In the genomic region with DNA sequence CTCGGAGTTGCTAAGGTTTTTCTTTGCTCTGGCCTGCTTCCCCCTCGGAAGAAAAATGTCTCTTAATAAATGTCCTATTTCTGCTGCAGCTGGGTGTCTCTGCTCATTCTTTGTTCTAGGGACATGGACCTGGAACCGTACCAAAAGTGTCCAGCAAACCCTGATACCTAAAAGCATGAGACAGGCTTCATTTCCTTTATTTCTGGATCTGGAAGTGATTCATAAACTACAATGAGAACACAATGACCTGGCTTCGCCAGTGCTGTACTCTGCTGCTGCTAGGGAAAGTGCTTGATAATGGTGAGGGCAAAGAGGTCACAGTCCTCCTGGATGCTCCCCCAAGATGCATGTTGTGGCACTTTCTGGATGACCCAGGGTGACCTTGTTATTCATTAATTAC, we compare ENCODE assay signal across 13 mouse cellular contexts.
DNase-seq lines count a peak whose midpoint lies in the region; ATAC-seq lines count a peak whose summit lies in the region.
"Had no signal": no experiment of that assay in that cellular context is flagged by ENCODE, and none has a peak within 500 bp of the region (broad histone marks: within the 10 kb centered on the region; RNA-seq: fewer than 3 reads in every experiment).

No protein-coding gene starts in this region.

- H3K9me3 ChIP-seq in hindbrain, embryonic 14.5 days (ENCODE audit: control insufficient read depth, low read length): no peaks in the 10 kb centered on the region
- H3K9me3 ChIP-seq in hindbrain, embryonic 11.5 days (ENCODE audit: control insufficient read depth, low read length): no peaks in the 10 kb centered on the region
- H3K9me3 ChIP-seq in embryonic facial prominence, embryonic 13.5 days: no peaks in the 10 kb centered on the region
- H3K9me3 ChIP-seq in limb, embryonic 10.5 days (replicated peaks): no peaks in the 10 kb centered on the region
- H3K9me3 ChIP-seq: limb, embryonic 15.5 days had no signal

- no peak overlapping the region for H3K9ac ChIP-seq in hindbrain, embryonic 14.5 days
- H3K9ac ChIP-seq in hindbrain, embryonic 11.5 days (ENCODE audit: low read depth, low read length): no peak overlapping the region
- no peak overlapping the region for H3K9ac ChIP-seq in embryonic facial prominence, embryonic 13.5 days
- H3K9ac ChIP-seq: limb, embryonic 15.5 days had no signal

- no peaks in the 10 kb centered on the region for H3K27me3 ChIP-seq in hindbrain, embryonic 14.5 days (ENCODE audit: control insufficient read depth, insufficient read depth, low read length)
- H3K27me3 ChIP-seq in hindbrain, embryonic 11.5 days (ENCODE audit: control insufficient read depth, insufficient read depth, low read length): no peaks in the 10 kb centered on the region
- H3K27me3 ChIP-seq in embryonic facial prominence, embryonic 13.5 days: no peaks in the 10 kb centered on the region
- H3K27me3 ChIP-seq in limb, embryonic 10.5 days (ENCODE audit: low read depth, poor library complexity, severe bottlenecking): no peaks in the 10 kb centered on the region
- H3K27me3 ChIP-seq: limb, embryonic 15.5 days had no signal

- 23% methylated on average over 4 of the region's 4 CpGs for WGBS in hindbrain, embryonic 14.5 days
- WGBS in hindbrain, embryonic 11.5 days: 31% methylated on average over 4 of the region's 4 CpGs
- 37% methylated on average over 4 of the region's 4 CpGs for WGBS in embryonic facial prominence, embryonic 13.5 days
- WGBS in limb, embryonic 10.5 days: 70% methylated on average over 4 of the region's 4 CpGs

- no peak overlapping the region for H3K4me2 ChIP-seq in hindbrain, embryonic 14.5 days (replicated peaks)
- H3K4me2 ChIP-seq in hindbrain, embryonic 11.5 days (replicated peaks; ENCODE audit: low read depth, low read length): no peak overlapping the region
- H3K4me2 ChIP-seq in embryonic facial prominence, embryonic 13.5 days: no peak overlapping the region
- H3K4me2 ChIP-seq: limb, embryonic 15.5 days had no signal

- H3K36me3 ChIP-seq in hindbrain, embryonic 14.5 days (replicated peaks; ENCODE audit: control insufficient read depth, insufficient read depth): no peaks in the 10 kb centered on the region
- H3K36me3 ChIP-seq in hindbrain, embryonic 11.5 days (ENCODE audit: control insufficient read depth, insufficient read depth, low read length): no peaks in the 10 kb centered on the region
- no peaks in the 10 kb centered on the region for H3K36me3 ChIP-seq in embryonic facial prominence, embryonic 13.5 days
- H3K36me3 ChIP-seq in limb, embryonic 10.5 days: no peaks in the 10 kb centered on the region
- H3K36me3 ChIP-seq: limb, embryonic 15.5 days had no signal

- peak overlapping the region; percentile 89 for H3K27ac ChIP-seq in hindbrain, embryonic 14.5 days
- no peak overlapping the region for H3K27ac ChIP-seq in hindbrain, embryonic 11.5 days (ENCODE audit: low read depth, low read length)
- peak overlapping the region; percentile 66 for H3K27ac ChIP-seq in embryonic facial prominence, embryonic 13.5 days
- peak overlapping the region; percentile 36; the same call in 1 of the 2 replicates for H3K27ac ChIP-seq in limb, embryonic 10.5 days
- H3K27ac ChIP-seq: limb, embryonic 15.5 days had no signal

- no peak for ATAC-seq in hindbrain, embryonic 14.5 days (ENCODE audit: low FRiP score)
- ATAC-seq in hindbrain, embryonic 11.5 days (ENCODE audit: low FRiP score): no peak
- no peak for ATAC-seq in embryonic facial prominence, embryonic 13.5 days (ENCODE audit: insufficient number of reproducible peaks, insufficient read depth, low FRiP score, low TSS enrichment, low read depth)
- ATAC-seq: intestine, postnatal 0 days had no signal

- peaks cover 29% of the 10 kb centered on the region for H3K4me1 ChIP-seq in hindbrain, embryonic 14.5 days (replicated peaks; ENCODE audit: control insufficient read depth, insufficient read depth, low read length)
- H3K4me1 ChIP-seq in hindbrain, embryonic 11.5 days (replicated peaks; ENCODE audit: control insufficient read depth, insufficient read depth, low read length): no peaks in the 10 kb centered on the region
- peaks cover 20% of the 10 kb centered on the region for H3K4me1 ChIP-seq in embryonic facial prominence, embryonic 13.5 days
- H3K4me1 ChIP-seq in limb, embryonic 10.5 days: peaks cover 28% of the 10 kb centered on the region

- DNase-seq in adrenal gland, adult 2 months: peak; percentile 2
- DNase-seq in adrenal gland, adult 18-20 months (ENCODE audit: low spot score in 2 of 2): no peak
- no peak for DNase-seq in hindbrain, embryonic 14.5 days (ENCODE audit: low spot score)
- DNase-seq in hindbrain, embryonic 11.5 days (ENCODE audit: low spot score): no peak
- no peak for DNase-seq in limb, embryonic 10.5 days (ENCODE audit: low spot score)
- no peak for DNase-seq in lung, postnatal 36 days
- DNase-seq in testis, postnatal 14 days (ENCODE audit: low spot score): no peak
- DNase-seq: cerebellum, postnatal 36 days; right cerebral cortex, postnatal 25 days had no signal

- no peak overlapping the region for H3K4me3 ChIP-seq in hindbrain, embryonic 14.5 days (replicated peaks; ENCODE audit: low read length)
- H3K4me3 ChIP-seq in hindbrain, embryonic 11.5 days (ENCODE audit: low read depth, low read length): no peak overlapping the region
- no peak overlapping the region for H3K4me3 ChIP-seq in embryonic facial prominence, embryonic 13.5 days
- no peak overlapping the region for H3K4me3 ChIP-seq in limb, embryonic 10.5 days
- H3K4me3 ChIP-seq: erythroblast, embryonic 14.5 days; limb, embryonic 15.5 days had no signal
